Mouse (Mus musculus): Measurements from ENCODE around the gene Shank2. TPM values are rescaled to one million over a fixed set of nuclear protein-coding genes. Genes with fewer than 3 reads are reported as not detected.
A peak's percentile ranks its signal among the peaks of the same experiment; 100 is the strongest.

Shank2 gene
- polyA plus RNA-seq, 1 experiment from 2014 or later, result 0.39 TPM

DNA sequence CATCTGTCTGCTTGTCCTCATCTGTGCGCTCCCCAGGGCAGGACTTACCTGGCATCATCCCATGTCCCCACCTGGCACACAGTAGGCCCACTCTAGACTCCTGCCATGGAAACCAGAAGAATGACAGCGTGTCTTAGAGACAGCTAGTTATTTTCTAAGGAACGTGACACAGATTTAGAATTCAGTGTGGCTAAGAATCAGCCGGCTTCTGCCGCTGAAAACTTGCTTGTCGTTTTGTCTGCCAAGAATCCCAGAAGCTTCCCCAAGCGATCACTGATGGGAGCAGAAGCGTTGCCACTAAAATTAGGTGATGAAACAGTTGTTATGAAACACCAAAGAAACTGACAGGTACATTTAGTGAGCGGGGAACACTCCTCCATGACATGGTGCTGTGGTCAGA, 208.8 kb downstream of the Shank2 start:
- no peaks in the 10 kb centered on the region for H3K4me1 ChIP-seq
- H3K9me3 ChIP-seq, result no peaks in the 10 kb centered on the region
- no peak overlapping the region for H3K4me3 ChIP-seq
- H3K27me3 ChIP-seq, result 0 out of 2 replicates have a peak, but pooled peaks cover 13% of the 10 kb centered on the region
- 85% methylated on average over 9 of the region's 9 CpGs for WGBS
- no peak overlapping the region for H3K27ac ChIP-seq
- no peak overlapping the region for H3K4me2 ChIP-seq (replicated peaks)
- no peak overlapping the region for H3K9ac ChIP-seq
- no peak for ATAC-seq (ENCODE audit: low FRiP score, low read depth)
- H3K36me3 ChIP-seq, result no peaks in the 10 kb centered on the region

DNA sequence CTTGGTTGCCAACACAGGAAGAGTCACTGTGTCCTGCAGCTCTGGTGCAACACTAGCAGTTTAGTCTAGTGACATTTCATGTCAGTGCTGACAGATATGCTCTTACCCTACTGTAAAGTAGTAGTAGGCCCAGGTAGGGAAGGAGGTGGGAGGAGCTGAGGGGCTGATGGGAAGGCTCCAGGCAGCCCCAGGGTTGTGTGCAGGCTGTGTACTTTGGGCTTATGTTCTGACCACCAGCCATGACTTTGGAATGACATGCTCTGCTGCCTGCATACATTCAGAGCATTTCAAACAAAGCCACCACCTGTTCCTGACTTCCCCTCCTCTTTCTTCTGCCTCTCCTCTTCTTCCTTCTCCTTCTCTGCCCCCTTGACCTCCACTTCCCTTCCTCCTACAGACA, 211.0 kb downstream of the Shank2 start:
- Histone ChIP-seq H3K36me3 (no peaks in the 10 kb centered on the region), H3K9me3 (no peaks in the 10 kb centered on the region), H3K27ac (no peak overlapping the region), H3K27me3 (0 out of 2 replicates have a peak, but pooled peaks cover 3% of the 10 kb centered on the region), H3K4me3 (no peak overlapping the region), H3K4me2 (replicated peaks) (no peak overlapping the region), H3K4me1 (no peaks in the 10 kb centered on the region), H3K9ac (no peak overlapping the region)
- no peak for ATAC-seq (ENCODE audit: low FRiP score, low read depth)

DNA sequence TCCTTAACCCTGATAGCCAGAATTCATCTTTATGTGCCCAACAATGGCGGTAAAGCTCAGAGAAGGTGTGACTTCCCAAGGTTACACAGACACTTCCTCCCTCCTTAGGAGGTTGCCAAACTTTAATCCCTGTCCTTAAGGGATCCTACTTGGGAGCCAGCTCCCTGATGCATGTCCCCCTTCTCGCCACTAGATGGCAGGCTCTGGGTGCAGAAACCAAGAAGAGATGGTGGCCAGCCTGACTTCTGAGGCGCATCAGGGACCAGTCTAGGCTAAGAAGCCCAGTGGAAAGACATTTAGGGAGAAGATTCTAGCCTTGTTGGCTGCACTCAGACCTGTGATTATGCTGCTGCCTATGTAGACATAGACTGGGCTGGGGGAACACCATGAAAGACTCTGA, 215.5 kb downstream of the Shank2 start:
- Histone ChIP-seq H3K4me2 (replicated peaks) (no peak overlapping the region), H3K27me3 (no peaks in the 10 kb centered on the region), H3K4me3 (no peak overlapping the region), H3K4me1 (no peaks in the 10 kb centered on the region), H3K9me3 (no peaks in the 10 kb centered on the region), H3K27ac (no peak overlapping the region), H3K36me3 (no peaks in the 10 kb centered on the region), H3K9ac (no peak overlapping the region)
- 3% methylated on average over 3 of the region's 3 CpGs for WGBS
- ATAC-seq (ENCODE audit: low FRiP score, low read depth), result no peak

DNA sequence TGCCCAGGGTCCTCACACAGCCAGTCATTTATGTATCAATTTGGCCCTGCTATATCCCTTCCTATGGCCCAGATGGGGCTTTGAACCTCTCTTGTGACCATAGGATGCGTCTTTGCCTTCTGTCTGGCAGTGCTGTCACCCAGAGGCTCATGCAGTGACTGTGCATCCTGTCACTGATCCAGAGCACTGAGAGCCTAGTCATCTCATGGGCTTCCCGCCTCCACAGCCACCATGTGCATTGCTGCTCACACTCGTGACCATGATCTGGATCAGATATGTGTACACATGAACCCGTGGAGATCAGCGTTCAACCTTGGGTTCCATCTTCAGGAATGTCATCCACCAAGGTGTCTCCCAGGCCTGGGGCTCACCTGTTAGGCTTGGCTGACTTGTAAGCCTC, 227.0 kb downstream of the Shank2 start:
- no peak for ATAC-seq (ENCODE audit: low FRiP score, low read depth)
- Histone ChIP-seq H3K9me3 (no peaks in the 10 kb centered on the region), H3K9ac (no peak overlapping the region), H3K4me2 (replicated peaks) (no peak overlapping the region), H3K4me3 (no peak overlapping the region), H3K27me3 (no peaks in the 10 kb centered on the region), H3K27ac (no peak overlapping the region), H3K4me1 (no peaks in the 10 kb centered on the region), H3K36me3 (no peaks in the 10 kb centered on the region)
- 84% methylated on average over 5 of the region's 5 CpGs for WGBS

DNA sequence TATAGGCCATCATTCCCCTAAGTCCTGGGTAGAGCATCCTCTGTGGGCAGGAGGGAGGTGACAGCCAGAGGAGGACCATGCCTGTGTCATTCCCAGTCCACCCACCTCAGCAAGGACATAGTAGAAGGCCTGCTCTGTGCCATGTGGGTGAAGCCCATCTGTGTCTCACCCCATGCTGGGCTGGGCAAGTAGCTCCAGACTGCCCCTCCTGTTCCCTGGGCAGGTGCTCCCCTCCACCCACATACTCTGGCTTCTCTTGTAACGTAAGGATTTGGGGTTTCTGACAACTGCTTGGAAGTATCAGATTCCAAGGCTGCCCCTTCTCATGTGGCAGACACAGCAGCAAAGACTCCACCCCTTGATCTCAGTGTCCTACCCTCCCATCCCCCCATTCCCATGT, 227.7 kb downstream of the Shank2 start:
- Histone ChIP-seq H3K9me3 (no peaks in the 10 kb centered on the region), H3K36me3 (no peaks in the 10 kb centered on the region), H3K4me3 (no peak overlapping the region), H3K4me1 (no peaks in the 10 kb centered on the region), H3K27ac (no peak overlapping the region), H3K9ac (no peak overlapping the region), H3K27me3 (no peaks in the 10 kb centered on the region), H3K4me2 (replicated peaks) (no peak overlapping the region)
- WGBS, result 19% methylated on average over 1 of the region's 1 CpGs
- ATAC-seq (ENCODE audit: low FRiP score, low read depth), result 0 out of 2 replicates have a peak, but pooled peaks have one; percentile 57

DNA sequence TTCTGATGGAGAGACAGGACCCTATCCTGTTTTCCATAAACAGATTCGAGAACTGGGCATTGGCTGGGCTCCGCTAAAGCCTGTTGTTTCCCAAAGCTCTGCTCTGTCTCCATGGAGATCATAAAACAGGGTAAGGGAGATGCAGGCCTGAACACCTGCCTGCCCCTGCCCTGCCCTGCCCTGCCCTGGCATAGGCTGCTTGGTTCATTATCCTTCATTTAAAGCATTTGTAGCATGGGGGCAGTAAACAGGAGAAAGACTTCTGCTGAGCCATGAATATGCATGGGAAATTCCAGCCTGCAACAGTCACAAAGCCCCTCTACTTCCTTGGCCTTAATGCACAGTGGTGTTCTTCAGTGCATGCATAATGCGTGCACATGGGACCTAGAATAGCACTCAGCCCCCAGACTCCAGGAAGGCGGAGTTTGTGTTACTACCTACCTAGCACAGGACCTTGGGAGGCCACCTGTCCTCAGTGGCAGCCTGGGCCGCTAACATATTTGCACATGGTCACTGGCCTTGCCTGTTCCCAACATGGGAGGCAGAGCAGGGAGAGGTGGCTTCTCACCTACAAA, 230.5 kb downstream of the Shank2 start:
- ATAC-seq (ENCODE audit: low FRiP score, low read depth), result no peak
- H3K9ac ChIP-seq, result no peak overlapping the region
- no peaks in the 10 kb centered on the region for H3K9me3 ChIP-seq
- H3K27ac ChIP-seq, result no peak overlapping the region
- H3K36me3 ChIP-seq, result no peaks in the 10 kb centered on the region
- no peaks in the 10 kb centered on the region for H3K27me3 ChIP-seq
- no peak overlapping the region for H3K4me3 ChIP-seq
- no peaks in the 10 kb centered on the region for H3K4me1 ChIP-seq
- 58% methylated on average over 5 of the region's 5 CpGs for WGBS
- no peak overlapping the region for H3K4me2 ChIP-seq (replicated peaks)

DNA sequence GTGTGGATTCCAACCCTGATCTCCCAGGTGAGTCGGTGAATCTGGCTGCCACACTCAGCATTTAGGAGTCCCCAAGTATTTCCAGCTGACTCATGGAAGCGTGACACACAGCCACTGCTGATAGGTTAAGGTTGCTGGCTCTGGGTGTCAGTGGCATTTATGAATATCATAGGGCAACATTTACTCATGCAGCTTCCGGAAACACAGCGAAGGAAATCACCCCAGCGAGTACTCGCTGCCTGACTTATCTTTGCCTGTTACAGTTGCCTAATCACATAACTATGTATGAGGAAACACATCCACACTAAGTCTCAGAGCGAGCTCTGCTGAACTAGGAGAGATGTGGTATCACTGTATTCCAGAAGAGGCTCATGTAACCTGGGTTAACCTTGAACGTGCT, 231.8 kb downstream of the Shank2 start:
- 84% methylated on average over 8 of the region's 8 CpGs for WGBS
- no peak overlapping the region for H3K27ac ChIP-seq
- peaks cover 2% of the 10 kb centered on the region; the same call in 1 of the 2 replicates for H3K4me1 ChIP-seq
- no peak overlapping the region for H3K9ac ChIP-seq
- H3K4me3 ChIP-seq, result no peak overlapping the region
- H3K36me3 ChIP-seq, result no peaks in the 10 kb centered on the region
- peaks cover 3% of the 10 kb centered on the region; the same call in 1 of the 2 replicates for H3K27me3 ChIP-seq
- no peaks in the 10 kb centered on the region for H3K9me3 ChIP-seq
- H3K4me2 ChIP-seq (replicated peaks), result no peak overlapping the region
- ATAC-seq (ENCODE audit: low FRiP score, low read depth), result no peak

DNA sequence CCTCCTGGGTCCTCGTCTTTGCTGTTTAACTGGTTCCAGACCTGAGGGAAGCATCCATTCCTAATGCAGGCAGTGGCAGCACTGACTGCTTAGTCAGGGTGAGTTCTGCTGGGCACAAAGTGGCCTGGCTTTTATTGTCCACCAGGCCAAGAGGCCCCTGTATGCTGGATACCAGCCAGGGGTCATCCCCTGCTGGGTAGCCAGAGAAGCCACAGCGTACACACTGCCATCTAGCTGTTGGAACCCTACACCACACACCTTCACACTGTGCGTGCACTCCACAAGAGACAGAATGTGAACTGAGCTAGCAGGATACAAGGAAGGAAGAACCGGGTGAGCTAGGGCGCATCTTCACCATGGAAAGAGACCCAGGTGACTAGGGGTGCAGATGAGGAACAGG, 233.1 kb downstream of the Shank2 start:
- H3K4me2 ChIP-seq (replicated peaks), result no peak overlapping the region
- H3K4me1 ChIP-seq, result peaks cover 12% of the 10 kb centered on the region
- no peaks in the 10 kb centered on the region for H3K9me3 ChIP-seq
- H3K36me3 ChIP-seq, result no peaks in the 10 kb centered on the region
- ATAC-seq (ENCODE audit: low FRiP score, low read depth), result no peak
- H3K27ac ChIP-seq, result no peak overlapping the region
- no peak overlapping the region for H3K9ac ChIP-seq
- H3K27me3 ChIP-seq, result peaks cover 3% of the 10 kb centered on the region; the same call in 1 of the 2 replicates
- H3K4me3 ChIP-seq, result no peak overlapping the region
- WGBS, result 44% methylated on average over 5 of the region's 5 CpGs

DNA sequence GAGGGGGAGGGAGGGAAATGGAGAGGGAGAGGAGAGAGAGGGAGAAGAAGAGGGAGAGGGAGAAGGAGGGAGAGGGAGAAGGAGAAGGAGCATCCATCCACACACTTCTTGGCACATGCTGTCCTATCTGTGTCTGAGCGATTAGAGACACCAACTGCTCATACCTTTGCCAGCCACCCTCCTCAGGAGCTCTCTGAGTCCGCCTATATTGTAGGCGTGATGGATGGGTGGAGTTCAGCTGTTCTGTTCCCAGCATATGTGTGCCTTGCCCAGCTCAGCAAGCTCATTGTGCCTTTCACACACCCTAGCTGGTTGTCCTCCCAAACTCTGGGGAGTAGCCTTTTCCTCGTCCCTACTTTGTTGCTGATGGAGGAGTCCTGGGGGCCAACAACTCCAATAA, 233.8 kb downstream of the Shank2 start:
- ATAC-seq (ENCODE audit: low FRiP score, low read depth), result no peak
- no peak overlapping the region for H3K4me2 ChIP-seq (replicated peaks)
- peaks cover 3% of the 10 kb centered on the region; the same call in 1 of the 2 replicates for H3K27me3 ChIP-seq
- peaks cover 12% of the 10 kb centered on the region for H3K4me1 ChIP-seq
- H3K9me3 ChIP-seq, result no peaks in the 10 kb centered on the region
- H3K36me3 ChIP-seq, result no peaks in the 10 kb centered on the region
- H3K9ac ChIP-seq, result no peak overlapping the region
- no peak overlapping the region for H3K27ac ChIP-seq
- WGBS, result 82% methylated on average over 4 of the region's 4 CpGs
- H3K4me3 ChIP-seq, result no peak overlapping the region

DNA sequence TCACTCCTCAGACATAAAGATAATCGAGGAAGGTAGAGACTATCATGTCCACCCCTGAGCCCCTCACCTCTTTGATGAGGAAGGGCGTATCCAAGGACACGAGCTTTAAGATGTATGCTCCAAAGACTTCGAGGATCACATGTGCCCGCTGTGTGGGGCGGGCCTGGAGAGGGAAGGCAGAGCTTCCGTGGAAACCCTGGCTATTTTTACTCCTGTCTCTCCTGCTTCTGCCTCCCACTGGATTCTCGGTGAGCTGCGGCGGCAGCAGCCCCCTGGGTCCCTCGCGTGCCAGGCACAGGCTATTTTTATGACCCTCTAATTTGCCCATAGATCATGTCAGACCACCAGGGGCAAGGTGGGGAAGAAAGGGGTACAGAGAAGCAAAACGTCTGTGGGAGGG, 235.1 kb downstream of the Shank2 start:
- Histone ChIP-seq H3K27ac (no peak overlapping the region), H3K9ac (no peak overlapping the region), H3K4me1 (peaks cover 12% of the 10 kb centered on the region), H3K4me2 (replicated peaks) (no peak overlapping the region), H3K4me3 (no peak overlapping the region), H3K36me3 (no peaks in the 10 kb centered on the region), H3K27me3 (peaks cover 3% of the 10 kb centered on the region; the same call in 1 of the 2 replicates), H3K9me3 (no peaks in the 10 kb centered on the region)
- 53% methylated on average over 13 of the region's 13 CpGs for WGBS
- no peak for ATAC-seq (ENCODE audit: low FRiP score, low read depth)

DNA sequence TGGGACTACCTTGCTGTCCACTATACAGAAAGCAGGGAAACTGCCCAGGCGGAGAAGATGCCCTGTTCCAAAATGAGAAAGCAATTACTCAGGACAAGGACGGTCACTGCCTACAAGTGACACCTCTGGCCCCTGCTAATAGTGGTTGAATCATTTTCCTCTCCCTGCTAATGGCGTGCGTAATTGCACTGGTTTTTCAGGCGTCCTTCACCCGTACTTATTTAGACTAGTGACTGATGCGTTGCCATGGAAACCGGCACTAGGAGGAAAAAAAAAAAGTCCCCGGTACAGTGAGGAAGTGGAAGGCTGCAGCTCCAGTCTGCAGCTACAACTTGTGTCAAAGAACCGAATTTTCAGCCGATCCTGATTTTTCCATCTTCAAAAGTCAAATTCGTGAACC, 236.7 kb downstream of the Shank2 start:
- H3K9ac ChIP-seq, result no peak overlapping the region
- H3K4me2 ChIP-seq (replicated peaks), result peak overlapping the region; percentile 27; the same call in 1 of the 2 replicates
- no peak overlapping the region for H3K4me3 ChIP-seq
- no peaks in the 10 kb centered on the region for H3K9me3 ChIP-seq
- H3K4me1 ChIP-seq, result peaks cover 12% of the 10 kb centered on the region
- 26% methylated on average over 12 of the region's 12 CpGs for WGBS
- ATAC-seq (ENCODE audit: low FRiP score, low read depth), result no peak
- no peak overlapping the region for H3K27ac ChIP-seq
- H3K27me3 ChIP-seq, result peaks cover 3% of the 10 kb centered on the region; the same call in 1 of the 2 replicates
- H3K36me3 ChIP-seq, result no peaks in the 10 kb centered on the region

DNA sequence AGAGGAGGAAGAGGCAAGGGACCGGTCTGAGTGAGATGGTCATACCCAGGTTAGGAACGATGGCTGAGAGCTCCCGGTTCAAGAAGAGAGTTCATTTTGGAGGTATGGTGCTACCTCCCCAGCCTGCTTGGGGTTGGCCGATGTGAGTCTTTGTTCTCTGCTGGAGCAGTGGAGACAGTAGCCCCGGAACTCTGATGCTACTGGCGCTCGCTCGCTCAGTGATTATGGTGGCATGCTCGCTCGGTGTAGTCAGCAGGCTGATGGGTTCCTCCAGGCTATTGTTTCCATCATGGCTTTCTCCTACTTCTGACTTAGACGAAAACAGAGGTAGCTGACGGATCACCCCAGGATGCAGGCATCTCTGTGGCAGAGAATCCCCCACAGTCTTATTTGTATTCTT, 237.3 kb downstream of the Shank2 start:
- Histone ChIP-seq H3K27ac (no peak overlapping the region), H3K4me3 (no peak overlapping the region), H3K9me3 (no peaks in the 10 kb centered on the region), H3K36me3 (no peaks in the 10 kb centered on the region), H3K27me3 (peaks cover 3% of the 10 kb centered on the region; the same call in 1 of the 2 replicates), H3K4me1 (peaks cover 12% of the 10 kb centered on the region), H3K4me2 (replicated peaks) (peak overlapping the region; percentile 27; the same call in 1 of the 2 replicates), H3K9ac (no peak overlapping the region)
- ATAC-seq (ENCODE audit: low FRiP score, low read depth), result no peak
- WGBS, result 53% methylated on average over 12 of the region's 12 CpGs
